Mouse (Mus musculus): Measurements from ENCODE around the gene Stk32b.

DNA sequence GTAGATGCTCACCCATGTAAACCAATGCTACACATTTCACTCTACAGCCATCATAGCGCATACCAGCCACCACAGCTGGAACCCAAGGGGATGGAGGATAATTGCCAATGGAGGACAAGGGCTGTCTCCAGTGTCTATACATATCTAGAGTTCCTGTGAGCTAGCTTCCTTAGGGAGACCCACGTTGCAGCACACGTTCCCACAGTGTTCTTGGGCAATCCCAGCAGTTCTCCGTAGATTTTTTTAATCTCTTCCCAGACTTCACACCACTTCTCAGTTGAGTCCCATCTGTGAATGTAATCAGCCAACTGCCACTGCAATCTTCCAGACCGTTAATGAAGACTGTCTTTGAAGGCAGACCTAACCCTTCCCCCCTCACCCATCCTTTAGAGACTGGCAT, 165.3 kb downstream of the Stk32b start:
- no peak for TF ChIP-seq POLR2A (IDR thresholded peaks at IDR 0.05; ENCODE audit: borderline replicate concordance, extremely low read depth, insufficient read depth, insufficient read length, poor library complexity, severe bottlenecking)
- no peak for TF ChIP-seq CTCF (IDR thresholded peaks at IDR 0.05; ENCODE audit: borderline replicate concordance, extremely low read depth, insufficient read depth, insufficient read length)

Data from brain, embryonic 14.5 days (tissue).